11 mouse cellular contexts compared by ENCODE assay signal in genomic region chr5:14195172-14195819, GRCm38 (mm10).
DNase-seq lines count a peak whose midpoint lies in the region; ATAC-seq and TF ChIP-seq lines count a peak whose summit lies in the region.
"Had no signal": no experiment of that assay in that cellular context is flagged by ENCODE, and none has a peak within 500 bp of the region (broad histone marks: within the 10 kb centered on the region; RNA-seq: fewer than 3 reads in every experiment).

No protein-coding gene starts in this region.

- H3K36me3 ChIP-seq in embryonic facial prominence, embryonic 11.5 days (replicated peaks; ENCODE audit: control insufficient read depth, insufficient read depth, low read depth, low read length) = no peaks in the 10 kb centered on the region
- H3K36me3 ChIP-seq in embryonic facial prominence, embryonic 10.5 days (replicated peaks) = no peaks in the 10 kb centered on the region
- no peaks in the 10 kb centered on the region for H3K36me3 ChIP-seq in intestine, postnatal 0 days (ENCODE audit: control insufficient read depth, insufficient read depth)
- no peaks in the 10 kb centered on the region for H3K36me3 ChIP-seq in neural tube, embryonic 14.5 days (ENCODE audit: control insufficient read depth, insufficient read depth, low read length)

- whole genome bisulfite sequencing in embryonic facial prominence, embryonic 11.5 days = 58% methylated on average over 6 of the region's 6 CpGs
- 72% methylated on average over 6 of the region's 6 CpGs for WGBS in embryonic facial prominence, embryonic 10.5 days
- 68% methylated on average over 6 of the region's 6 CpGs for WGBS in intestine, postnatal 0 days
- 18% methylated on average over 6 of the region's 6 CpGs for WGBS in neural tube, embryonic 14.5 days

- no peaks in the 10 kb centered on the region for H3K4me1 ChIP-seq in embryonic facial prominence, embryonic 11.5 days (ENCODE audit: control insufficient read depth, insufficient read depth, low read length)
- H3K4me1 ChIP-seq in embryonic facial prominence, embryonic 10.5 days = no peaks in the 10 kb centered on the region
- no peaks in the 10 kb centered on the region for H3K4me1 ChIP-seq in cortical plate, adult 2 months (ENCODE audit: control insufficient read depth, insufficient read depth, low read length)
- no peaks in the 10 kb centered on the region for H3K4me1 ChIP-seq in intestine, postnatal 0 days (replicated peaks; ENCODE audit: control insufficient read depth, insufficient read depth, low read length)
- peaks cover 6% of the 10 kb centered on the region; the same call in 1 of the 2 replicates for H3K4me1 ChIP-seq in neural tube, embryonic 14.5 days (ENCODE audit: control insufficient read depth, insufficient read depth, low read length)

- H3K4me3 ChIP-seq in embryonic facial prominence, embryonic 11.5 days (ENCODE audit: low read depth, low read length) = no peak overlapping the region
- no peak overlapping the region for H3K4me3 ChIP-seq in embryonic facial prominence, embryonic 10.5 days
- no peak overlapping the region for H3K4me3 ChIP-seq in cortical plate, adult 2 months (ENCODE audit: insufficient read depth, low read length)
- H3K4me3 ChIP-seq in intestine, postnatal 0 days (ENCODE audit: low read depth, low read length) = no peak overlapping the region
- no peak overlapping the region for H3K4me3 ChIP-seq in neural tube, embryonic 14.5 days (ENCODE audit: low read depth, low read length)
- H3K4me3 ChIP-seq: gastrocnemius, adult 2 months had no signal

- no peaks in the 10 kb centered on the region for H3K9me3 ChIP-seq in embryonic facial prominence, embryonic 11.5 days (replicated peaks; ENCODE audit: control insufficient read depth, low read length)
- no peaks in the 10 kb centered on the region for H3K9me3 ChIP-seq in embryonic facial prominence, embryonic 10.5 days
- H3K9me3 ChIP-seq in intestine, postnatal 0 days (ENCODE audit: control insufficient read depth) = no peaks in the 10 kb centered on the region
- no peaks in the 10 kb centered on the region for H3K9me3 ChIP-seq in neural tube, embryonic 14.5 days (ENCODE audit: control insufficient read depth, low read length)

- TF ChIP-seq CTCF in cortical plate, adult 2 months (IDR thresholded peaks at IDR 0.05; ENCODE audit: extremely low read depth, insufficient read depth, low read length) = 0 out of 2 replicates have a peak, but pooled peaks have one; percentile 7
- TF ChIP-seq CTCF in intestine, postnatal 0 days (IDR thresholded peaks at IDR 0.05; ENCODE audit: low read depth) = peak; percentile 24

- no peaks in the 10 kb centered on the region for H3K27me3 ChIP-seq in embryonic facial prominence, embryonic 11.5 days (ENCODE audit: control insufficient read depth, insufficient read depth, low read length)
- no peaks in the 10 kb centered on the region for H3K27me3 ChIP-seq in embryonic facial prominence, embryonic 10.5 days (replicated peaks; ENCODE audit: low read depth, poor library complexity, severe bottlenecking)
- H3K27me3 ChIP-seq in intestine, postnatal 0 days (replicated peaks; ENCODE audit: control insufficient read depth, insufficient read depth, low read length) = no peaks in the 10 kb centered on the region
- H3K27me3 ChIP-seq in neural tube, embryonic 14.5 days (ENCODE audit: control insufficient read depth, insufficient read depth, low read length) = no peaks in the 10 kb centered on the region

- no peak for DNase-seq in embryonic facial prominence, embryonic 11.5 days (ENCODE audit: low spot score)
- no peak for DNase-seq in embryonic facial prominence, embryonic 10.5 days (ENCODE audit: low spot score)
- no peak for DNase-seq in natural killer cell, adult 2 months (ENCODE audit: low spot score in 2 of 2)
- DNase-seq in kidney, postnatal 14 days = no peak
- DNase-seq in spleen, adult 18-20 months = no peak
- DNase-seq: cerebellum, adult 11-12 months; gastrocnemius, adult 2 months had no signal

- H3K4me2 ChIP-seq in embryonic facial prominence, embryonic 11.5 days (ENCODE audit: low read depth, low read length) = no peak overlapping the region
- H3K4me2 ChIP-seq in intestine, postnatal 0 days (replicated peaks; ENCODE audit: low read depth) = no peak overlapping the region
- H3K4me2 ChIP-seq in neural tube, embryonic 14.5 days (ENCODE audit: low read depth, low read length) = peak overlapping the region; percentile 22; the same call in 1 of the 2 replicates

- H3K27ac ChIP-seq in embryonic facial prominence, embryonic 11.5 days (replicated peaks; ENCODE audit: low read depth, low read length) = no peak overlapping the region
- no peak overlapping the region for H3K27ac ChIP-seq in embryonic facial prominence, embryonic 10.5 days (replicated peaks)
- H3K27ac ChIP-seq in cortical plate, adult 2 months (ENCODE audit: insufficient read depth, low read length) = no peak overlapping the region
- no peak overlapping the region for H3K27ac ChIP-seq in intestine, postnatal 0 days (ENCODE audit: low read depth, low read length)
- no peak overlapping the region; the same call in 1 of the 2 replicates for H3K27ac ChIP-seq in neural tube, embryonic 14.5 days (ENCODE audit: low read depth, low read length)
- H3K27ac ChIP-seq: gastrocnemius, adult 2 months; liver, embryonic 14.5 days had no signal

- ATAC-seq in embryonic facial prominence, embryonic 11.5 days (replicated peaks; ENCODE audit: insufficient number of reproducible peaks, low FRiP score, low TSS enrichment, low read depth) = peak; percentile 78
- no peak for ATAC-seq in intestine, postnatal 0 days
- peak; percentile 90 for ATAC-seq in neural tube, embryonic 14.5 days (ENCODE audit: low read depth)

- no peak overlapping the region for H3K9ac ChIP-seq in embryonic facial prominence, embryonic 11.5 days (replicated peaks; ENCODE audit: low read length)
- H3K9ac ChIP-seq in intestine, postnatal 0 days (ENCODE audit: low read depth, low read length) = no peak overlapping the region
- H3K9ac ChIP-seq in neural tube, embryonic 14.5 days (replicated peaks; ENCODE audit: low read depth, low read length) = peak overlapping the region; percentile 16; the same call in 1 of the 2 replicates
- H3K9ac ChIP-seq: liver, embryonic 14.5 days had no signal

- TF ChIP-seq POLR2A in cortical plate, adult 2 months (IDR thresholded peaks at IDR 0.05; ENCODE audit: extremely low read depth, insufficient read depth, low read length) = no peak
